Mouse (Mus musculus): ENCODE results near the gene Lxn.
A peak's percentile ranks its signal among the peaks of the same experiment; 100 is the strongest.

The Lxn gene

GRCm38 (mm10) chr3:67463450-67464372 is at the start of gene Lxn:
Lxn (minus strand) TSS chr3:67463926.
- DNase-seq, result peak; percentile 75 to 79

GRCm38 (mm10) chr3:67512807-67513206 is 49.1 kb upstream of the Lxn start:
- peak; percentile 75 to 85 for DNase-seq

GRCm38 (mm10) chr3:67508216-67508892 is 44.6 kb upstream of the Lxn start:
- DNase-seq, result no peak

GRCm38 (mm10) chr3:67505286-67505685 is 41.6 kb upstream of the Lxn start:
- no peak for DNase-seq

GRCm38 (mm10) chr3:67503878-67504277 is 40.2 kb upstream of the Lxn start:
- no peak for DNase-seq

GRCm38 (mm10) chr3:67499406-67499791 is 35.7 kb upstream of the Lxn start:
- DNase-seq, result no peak

- DNase-seq, result no peak
Measured at GRCm38 (mm10) chr3:67498773-67499405, 35.2 kb upstream of the Lxn start.

GRCm38 (mm10) chr3:67497998-67498397 is 34.3 kb upstream of the Lxn start:
- DNase-seq, result no peak

GRCm38 (mm10) chr3:67496310-67496709 is 32.6 kb upstream of the Lxn start:
- DNase-seq, result no peak

GRCm38 (mm10) chr3:67493132-67493531 is 29.4 kb upstream of the Lxn start:
- no peak for DNase-seq

- no peak for DNase-seq
Measured at GRCm38 (mm10) chr3:67492086-67492869, 28.6 kb upstream of the Lxn start.

GRCm38 (mm10) chr3:67490156-67490555 is 26.4 kb upstream of the Lxn start:
- no peak for DNase-seq

- DNase-seq, result no peak
Measured at GRCm38 (mm10) chr3:67485233-67485632, 21.5 kb upstream of the Lxn start.

- no peak for DNase-seq
Measured at GRCm38 (mm10) chr3:67482400-67482799, 18.7 kb upstream of the Lxn start.

- DNase-seq, result peak; percentile 33 to 59
Measured at GRCm38 (mm10) chr3:67479806-67480205, 16.1 kb upstream of the Lxn start.

GRCm38 (mm10) chr3:67473438-67473837 is 9.7 kb upstream of the Lxn start:
- no peak for DNase-seq

GRCm38 (mm10) chr3:67471408-67472127 is 7.8 kb upstream of the Lxn start:
- no peak for DNase-seq

GRCm38 (mm10) chr3:67467281-67467680 is 3.6 kb upstream of the Lxn start:
- DNase-seq, result no peak

- DNase-seq, result no peak
Measured at GRCm38 (mm10) chr3:67466576-67466975, 2.9 kb upstream of the Lxn start.

GRCm38 (mm10) chr3:67463001-67463400 is 725 bp downstream of the Lxn start:
- peak in 1 of 2 experiments; percentile 12 for DNase-seq

- peak in 1 of 2 experiments; percentile 21 for DNase-seq
Measured at GRCm38 (mm10) chr3:67462578-67462977, 1.1 kb downstream of the Lxn start.

- DNase-seq, result no peak
Measured at GRCm38 (mm10) chr3:67462015-67462414, 1.7 kb downstream of the Lxn start.

All from cerebellum, postnatal 25 days (tissue).